Mouse (Mus musculus) testis, adult 2 months (tissue): ENCODE results near the gene Usp31. TPM values are rescaled to one million over a fixed set of nuclear protein-coding genes. Genes with fewer than 3 reads are reported as not detected.

Experiments used
- H3K27ac ChIP-seq: fragments of 200-500 bp; 2 replicates; pipeline ENCODE4 v1.5.1; 2012; ENCODE audit warnings: low read depth, low read length; ENCODE audit not compliant: control insufficient read depth, insufficient read depth
- H3K27me3 ChIP-seq: fragments of 200-500 bp; 2 replicates; pipeline ENCODE4 v1.6.1; 2012; ENCODE audit warnings: mild to moderate bottlenecking, low read length, moderate library complexity; ENCODE audit not compliant: control insufficient read depth, insufficient read depth
- H3K36me3 ChIP-seq: fragments of 200-500 bp; 2 replicates; pipeline ENCODE4 v1.6.1; 2012; ENCODE audit warnings: mild to moderate bottlenecking, low read length; ENCODE audit not compliant: control insufficient read depth, insufficient read depth
- H3K4me1 ChIP-seq: fragments of 200-500 bp; 2 replicates; pipeline ENCODE4 v1.6.1; 2012; ENCODE audit warnings: low read length; ENCODE audit not compliant: control insufficient read depth, insufficient read depth
- H3K4me3 ChIP-seq: fragments of 200-500 bp; 2 replicates; pipeline ENCODE4 v1.5.1; 2012; ENCODE audit warnings: low read depth, mild to moderate bottlenecking, low read length, moderate library complexity, mixed read lengths; ENCODE audit not compliant: control insufficient read depth
- CTCF ChIP-seq: fragments of 200-500 bp; IDR thresholded peaks from 2 replicates; pipeline ENCODE4 v1.5.1; 2012; ENCODE audit warnings: low read depth, mild to moderate bottlenecking, inconsistent platforms, low read length, moderate library complexity; ENCODE audit not compliant: control insufficient read depth, insufficient read depth, insufficient replicate concordance
- POLR2A ChIP-seq: fragments of 200-500 bp; IDR thresholded peaks from 2 replicates; pipeline ENCODE4 v1.6.1; 2012; ENCODE audit warnings: low read depth, mild to moderate bottlenecking, inconsistent platforms, low read length, moderate library complexity; ENCODE audit not compliant: control insufficient read depth
- polyA plus RNA-seq: library from polyadenylated mRNA; depleted of rRNA; stranded (reverse); fragments of >200 nt; gene quantifications from 2 replicates; pipeline ENCODE4 v1.2.3, GENCODE M21; 2012

Gene Usp31
- polyA plus RNA-seq, 1 experiment, result 7.3 TPM

DNA sequence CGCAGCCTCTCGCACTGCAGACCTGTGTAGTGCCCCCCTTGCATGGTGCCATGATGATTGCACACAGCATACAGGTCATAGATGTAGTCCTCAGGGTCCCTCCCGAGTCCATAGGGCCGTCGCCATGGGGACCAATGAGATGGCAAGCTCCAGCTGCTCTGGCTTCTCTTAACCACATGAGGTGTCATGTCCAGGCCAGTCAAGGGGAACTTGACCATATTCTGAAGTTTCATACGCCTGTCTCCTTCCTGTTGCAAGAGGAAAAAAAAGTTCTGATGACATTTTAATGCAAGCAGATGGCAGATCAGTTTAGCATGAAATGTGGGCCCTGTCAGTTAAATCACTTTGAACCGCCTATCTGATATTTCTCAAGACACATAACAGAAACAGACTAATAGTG, 48.2 kb downstream of the Usp31 start:
- Histone ChIP-seq H3K27me3 (no peaks in the 10 kb centered on the region), H3K4me1 (no peaks in the 10 kb centered on the region), H3K36me3 (peaks cover 3% of the 10 kb centered on the region), H3K4me3 (no peak overlapping the region), H3K27ac (no peak overlapping the region)
- no peak for TF ChIP-seq POLR2A
- no peak for TF ChIP-seq CTCF

GRCm38 (mm10) chr7:121654675-121655074, 52.4 kb downstream of the Usp31 start:
- Histone ChIP-seq H3K27ac (no peak overlapping the region), H3K27me3 (no peaks in the 10 kb centered on the region), H3K4me3 (no peak overlapping the region), H3K4me1 (no peaks in the 10 kb centered on the region), H3K36me3 (peaks cover 7% of the 10 kb centered on the region)
- TF ChIP-seq POLR2A (no peak), CTCF (no peak)

GRCm38 (mm10) chr7:121652629-121653028, 54.4 kb downstream of the Usp31 start:
- Histone ChIP-seq H3K36me3 (peaks cover 10% of the 10 kb centered on the region), H3K27ac (no peak overlapping the region), H3K4me1 (no peaks in the 10 kb centered on the region), H3K4me3 (no peak overlapping the region), H3K27me3 (no peaks in the 10 kb centered on the region)
- TF ChIP-seq POLR2A (no peak), CTCF (no peak)

DNA sequence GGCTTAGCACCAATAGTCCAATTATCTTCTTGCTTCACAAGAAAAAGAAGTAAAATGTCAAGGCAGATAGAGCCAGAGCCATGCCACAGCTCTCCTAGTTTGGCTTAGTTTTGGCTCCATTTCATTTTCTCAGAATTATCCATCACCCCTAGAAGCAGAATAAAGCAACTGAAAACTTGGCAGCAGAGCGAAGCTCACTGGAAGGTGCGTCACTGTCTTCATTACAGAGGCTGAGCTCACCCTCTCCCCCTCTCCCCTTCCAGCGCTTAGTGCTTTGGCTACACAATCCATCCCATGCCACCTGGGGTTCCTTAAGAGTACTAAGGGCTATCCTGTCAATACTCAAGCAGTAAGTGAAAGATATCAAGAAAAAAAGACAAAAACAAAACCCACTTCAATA, 56.3 kb downstream of the Usp31 start:
- Histone ChIP-seq H3K27me3 (no peaks in the 10 kb centered on the region), H3K4me1 (no peaks in the 10 kb centered on the region), H3K27ac (no peak overlapping the region), H3K36me3 (peaks cover 10% of the 10 kb centered on the region), H3K4me3 (no peak overlapping the region)
- TF ChIP-seq POLR2A, result no peak
- TF ChIP-seq CTCF, result no peak

GRCm38 (mm10) chr7:121640998-121641762, 65.9 kb downstream of the Usp31 start:
- Histone ChIP-seq H3K36me3 (no peaks in the 10 kb centered on the region; the same call in 1 of the 2 replicates), H3K27ac (peak overlapping the region; percentile 67), H3K4me1 (no peaks in the 10 kb centered on the region), H3K4me3 (peak overlapping the region; percentile 17; the same call in 1 of the 2 replicates), H3K27me3 (no peaks in the 10 kb centered on the region)
- TF ChIP-seq POLR2A (no peak), CTCF (no peak)

GRCm38 (mm10) chr7:121636732-121637131, 70.3 kb downstream of the Usp31 start:
- H3K36me3 ChIP-seq, result no peaks in the 10 kb centered on the region
- no peak overlapping the region for H3K4me3 ChIP-seq
- H3K27ac ChIP-seq, result no peak overlapping the region
- TF ChIP-seq POLR2A, result no peak
- no peak for TF ChIP-seq CTCF
- no peaks in the 10 kb centered on the region for H3K27me3 ChIP-seq
- H3K4me1 ChIP-seq, result no peaks in the 10 kb centered on the region

- TF ChIP-seq CTCF (no peak), POLR2A (no peak)
- no peaks in the 10 kb centered on the region for H3K27me3 ChIP-seq
Observed at GRCm38 (mm10) chr7:121634236-121634635, 72.8 kb downstream of the Usp31 start.

More at GRCm38 (mm10) chr7:121634236-121634635, 72.8 kb downstream of the Usp31 start:
- no peak overlapping the region for H3K4me3 ChIP-seq
- H3K27ac ChIP-seq, result no peak overlapping the region
- H3K36me3 ChIP-seq, result no peaks in the 10 kb centered on the region
- H3K4me1 ChIP-seq, result no peaks in the 10 kb centered on the region
